Mouse (Mus musculus) C2C12 (cell line): Measurements from ENCODE around the gene Mllt3. TPM values are rescaled to one million over a fixed set of nuclear protein-coding genes. Genes with fewer than 3 reads are reported as not detected.

Experiments
- H3K27me3 ChIP-seq: one replicate; pipeline ENCODE4 v1.6.1; 2011; ENCODE audit not compliant: control insufficient read depth, insufficient read depth, insufficient read length
- H3K36me3 ChIP-seq: one replicate; pipeline ENCODE4 v1.6.1; 2011; ENCODE audit not compliant: control insufficient read depth, insufficient read depth
- H3K4me3 ChIP-seq: one replicate; pipeline ENCODE4 v1.5.1; 2011; ENCODE audit warnings: mild to moderate bottlenecking, control low read depth; ENCODE audit not compliant: poor library complexity, insufficient read depth, severe bottlenecking
- H3K79me2 ChIP-seq: one replicate; pipeline ENCODE4 v1.6.1; 2011; ENCODE audit not compliant: control insufficient read depth, insufficient read depth
- H3K79me3 ChIP-seq: one replicate; pipeline ENCODE4 v1.6.1; 2011; ENCODE audit warnings: low read depth, control low read depth
- H3ac ChIP-seq: one replicate; pipeline ENCODE3; 2011; ENCODE audit warnings: low read depth; ENCODE audit not compliant: control insufficient read depth, insufficient read length
- CEBPB ChIP-seq: IDR thresholded peaks from one replicate; pipeline ENCODE4 v1.6.1; 2011; ENCODE audit warnings: low read depth, mild to moderate bottlenecking, control low read depth, moderate library complexity
- CTCF ChIP-seq: IDR thresholded peaks from one replicate; pipeline ENCODE4 v1.5.1; 2011; ENCODE audit not compliant: control insufficient read depth, insufficient read depth, insufficient read length
- FOSL1 ChIP-seq: IDR thresholded peaks from one replicate; pipeline ENCODE4 v1.8.0; 2011; ENCODE audit warnings: mild to moderate bottlenecking, low read length; ENCODE audit not compliant: poor library complexity, insufficient read depth, severe bottlenecking
- MAX ChIP-seq: IDR thresholded peaks from one replicate; pipeline ENCODE4 v1.6.1; 2011; ENCODE audit warnings: mild to moderate bottlenecking, control low read depth
- MYOD1 ChIP-seq: IDR thresholded peaks from one replicate; pipeline ENCODE4 v1.6.1; 2011; ENCODE audit warnings: low read depth; ENCODE audit not compliant: control insufficient read depth, insufficient read length
- MYOG ChIP-seq: IDR thresholded peaks from one replicate; pipeline ENCODE4 v1.6.1; 2011; ENCODE audit not compliant: control insufficient read depth, insufficient read length; ENCODE audit errors: extremely low read depth
- USF1 ChIP-seq: IDR thresholded peaks from one replicate; pipeline ENCODE4 v1.6.1; 2011; ENCODE audit warnings: low read depth, mild to moderate bottlenecking, control low read depth, moderate library complexity
- polyA plus RNA-seq: library from polyadenylated mRNA; unstranded; fragments of >200 nt; fragmentation: generic; extraction: Trizol; gene quantifications from one replicate; pipeline ENCODE4 v1.2.1, GENCODE M21; 2012; ENCODE audit warnings: missing spikeins

Gene Mllt3
- polyA plus RNA-seq, 1 experiment: 8.1 TPM

GRCm38 (mm10) chr4:87954421-87955083 lies 78.6 kb downstream of the Mllt3 start:
- Histone ChIP-seq H3K79me2 (peaks cover 12% of the 10 kb centered on the region), H3K4me3 (no peak overlapping the region), H3K27me3 (no peaks in the 10 kb centered on the region), H3K36me3 (no peaks in the 10 kb centered on the region), H3ac (no peak overlapping the region), H3K79me3 (peaks cover 4% of the 10 kb centered on the region)
- TF ChIP-seq CTCF (no peak), USF1 (no peak), MYOD1 (no peak), MAX (no peak), FOSL1 (no peak), MYOG (no peak), CEBPB (no peak)

GRCm38 (mm10) chr4:87953736-87954135 lies 79.4 kb downstream of the Mllt3 start:
- no peaks in the 10 kb centered on the region for H3K36me3 ChIP-seq
- H3K79me3 ChIP-seq: peaks cover 4% of the 10 kb centered on the region
- H3ac ChIP-seq: no peak overlapping the region
- no peak overlapping the region for H3K4me3 ChIP-seq
- no peaks in the 10 kb centered on the region for H3K27me3 ChIP-seq
- TF ChIP-seq CTCF (no peak), CEBPB (no peak), USF1 (no peak), MAX (no peak), MYOG (no peak), MYOD1 (no peak), FOSL1 (no peak)
- peaks cover 16% of the 10 kb centered on the region for H3K79me2 ChIP-seq

- no peaks in the 10 kb centered on the region for H3K27me3 ChIP-seq
- no peak overlapping the region for H3ac ChIP-seq
- H3K4me3 ChIP-seq: no peak overlapping the region
- H3K36me3 ChIP-seq: no peaks in the 10 kb centered on the region
- TF ChIP-seq MYOG: no peak
- no peak for TF ChIP-seq CTCF
- no peak for TF ChIP-seq MYOD1
- TF ChIP-seq MAX: no peak
- no peak for TF ChIP-seq USF1
- no peak for TF ChIP-seq CEBPB
- H3K79me2 ChIP-seq: peaks cover 12% of the 10 kb centered on the region
- peaks cover 4% of the 10 kb centered on the region for H3K79me3 ChIP-seq
Observed at GRCm38 (mm10) chr4:87953268-87953667, 79.9 kb downstream of the Mllt3 start.

DNA sequence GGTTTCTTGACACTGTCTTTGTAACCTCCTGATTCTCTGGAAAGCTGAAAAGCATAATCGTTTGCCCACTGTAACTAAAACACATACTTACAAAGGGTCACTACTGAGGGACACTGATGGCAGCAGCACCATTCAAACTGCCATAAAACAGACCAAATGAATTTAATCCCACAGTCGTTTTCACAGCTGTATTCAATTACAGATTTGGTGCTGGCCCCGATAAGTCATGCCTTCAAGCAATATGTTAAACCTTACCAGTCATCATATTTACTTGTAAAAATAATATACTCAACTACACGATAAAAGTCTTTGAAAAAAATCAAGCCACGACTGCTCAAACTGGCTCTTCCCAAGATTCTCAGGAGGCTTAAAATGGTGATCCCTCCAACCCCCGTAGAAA lies 83.7 kb downstream of the Mllt3 start:
- H3K79me2 ChIP-seq: peaks cover 15% of the 10 kb centered on the region
- no peak overlapping the region for H3ac ChIP-seq
- H3K36me3 ChIP-seq: no peaks in the 10 kb centered on the region
- TF ChIP-seq MYOD1: no peak
- TF ChIP-seq MAX: no peak
- no peak for TF ChIP-seq CTCF
- no peak for TF ChIP-seq USF1
- no peak for TF ChIP-seq CEBPB
- peaks cover 5% of the 10 kb centered on the region for H3K79me3 ChIP-seq
- H3K4me3 ChIP-seq: no peak overlapping the region
- H3K27me3 ChIP-seq: no peaks in the 10 kb centered on the region

- Histone ChIP-seq H3K27me3 (no peaks in the 10 kb centered on the region), H3K79me2 (peaks cover 30% of the 10 kb centered on the region), H3K36me3 (no peaks in the 10 kb centered on the region), H3K79me3 (peaks cover 6% of the 10 kb centered on the region), H3ac (no peak overlapping the region), H3K4me3 (no peak overlapping the region)
- TF ChIP-seq MYOD1 (no peak), MYOG (no peak), MAX (no peak), CTCF (no peak), USF1 (no peak), FOSL1 (no peak), CEBPB (no peak)
Observed at GRCm38 (mm10) chr4:87944320-87944719, 88.8 kb downstream of the Mllt3 start.

GRCm38 (mm10) chr4:87942921-87943403 lies 90.2 kb downstream of the Mllt3 start:
- H3K4me3 ChIP-seq: no peak overlapping the region
- TF ChIP-seq CTCF (no peak), USF1 (no peak), CEBPB (no peak), MAX (no peak), FOSL1 (no peak), MYOG (no peak), MYOD1 (no peak)

More at GRCm38 (mm10) chr4:87942921-87943403, 90.2 kb downstream of the Mllt3 start:
- H3K79me2 ChIP-seq: peaks cover 36% of the 10 kb centered on the region
- H3K36me3 ChIP-seq: no peaks in the 10 kb centered on the region
- H3K79me3 ChIP-seq: peaks cover 6% of the 10 kb centered on the region
- no peaks in the 10 kb centered on the region for H3K27me3 ChIP-seq
- H3ac ChIP-seq: no peak overlapping the region
